Mouse (Mus musculus) MEL (cell line): ENCODE measurements around the gene Psma4. TPM values are rescaled to one million over a fixed set of nuclear protein-coding genes. Genes with fewer than 3 reads are reported as not detected.

Source experiments
- DNase-seq: peaks from one replicate; pipeline ENCODE4 v3.0.0; 2011; ENCODE audit warnings: low read depth, low spot score
- H3K27ac ChIP-seq: 2 replicates; pipeline ENCODE4 v1.5.1; 2012; ENCODE audit warnings: low read depth, mild to moderate bottlenecking, control low read depth, low read length, moderate library complexity; ENCODE audit not compliant: control insufficient read depth
- H3K27me3 ChIP-seq, 2 experiments: fragments of 150-350 bp in 1 of 2; sonication (generic) in 1 of 2; 2 replicates each; pipeline ENCODE4 v1.6.1; 2012; ENCODE audit warnings: low read length in 2 of 2, mild to moderate bottlenecking in 2 of 2, improper control_type of control experiment in 1 of 2, moderate library complexity in 1 of 2; ENCODE audit not compliant: insufficient read depth in 2 of 2, control insufficient read depth in 1 of 2
- H3K36me3 ChIP-seq, 2 experiments: 2 replicates each; pipeline ENCODE4 v1.6.1; 2012 to 2014; ENCODE audit warnings: low read length in 2 of 2, improper control_type of control experiment in 1 of 2, inconsistent platforms in 1 of 2, mild to moderate bottlenecking in 1 of 2; ENCODE audit not compliant: insufficient read depth in 2 of 2, control insufficient read depth in 1 of 2
- H3K4me1 ChIP-seq, 2 experiments: fragments of 150-350 bp in 1 of 2; sonication (generic) in 1 of 2; 2 replicates each; pipeline ENCODE4 v1.6.1; 2012; ENCODE audit warnings: low read length in 2 of 2, improper control_type of control experiment in 1 of 2, mild to moderate bottlenecking in 1 of 2; ENCODE audit not compliant: insufficient read depth in 2 of 2, control insufficient read depth in 1 of 2
- H3K4me3 ChIP-seq, 2 experiments: fragments of 150-350 bp in 1 of 2; sonication (generic) in 1 of 2; 2 replicates each; pipeline ENCODE4 v1.5.1; 2012; ENCODE audit warnings: low read depth in 2 of 2, low read length in 2 of 2, mild to moderate bottlenecking in 2 of 2, moderate library complexity in 2 of 2, control low read depth in 1 of 2, improper control_type of control experiment in 1 of 2; ENCODE audit not compliant: control insufficient read depth in 1 of 2, insufficient read depth in 1 of 2
- H3K79me2 ChIP-seq: 2 replicates; pipeline ENCODE4 v1.6.1; 2012; ENCODE audit warnings: mild to moderate bottlenecking, low read length, moderate library complexity; ENCODE audit not compliant: control insufficient read depth, poor library complexity, insufficient read depth
- H3K9ac ChIP-seq: 2 replicates; pipeline ENCODE4 v1.6.1; 2012; ENCODE audit warnings: low read depth, mild to moderate bottlenecking, control low read depth, low read length, moderate library complexity; ENCODE audit not compliant: control insufficient read depth, poor library complexity, severe bottlenecking
- H3K9me3 ChIP-seq: fragments of 150-350 bp; sonication (generic); replicated peaks from 2 replicates; pipeline ENCODE4 v1.6.1; 2012; ENCODE audit warnings: mild to moderate bottlenecking, low read length, improper control_type of control experiment, moderate library complexity; ENCODE audit not compliant: insufficient read depth
- CHD1 ChIP-seq: IDR thresholded peaks from 2 replicates; pipeline ENCODE4 v1.6.1; 2012; ENCODE audit warnings: low read depth, mild to moderate bottlenecking, inconsistent platforms, low read length, improper control_type of control experiment
- CHD2 ChIP-seq: IDR thresholded peaks from 2 replicates; pipeline ENCODE4 v1.6.1; 2011; ENCODE audit warnings: low read length, improper control_type of control experiment
- E2F4 ChIP-seq: IDR thresholded peaks from 2 replicates; pipeline ENCODE4 v1.6.1; 2011; ENCODE audit warnings: low read depth, low read length, improper control_type of control experiment, borderline replicate concordance
- ELF1 ChIP-seq: IDR thresholded peaks from 2 replicates; pipeline ENCODE4 v1.6.1; 2014; ENCODE audit warnings: low read depth, mild to moderate bottlenecking, inconsistent platforms, low read length, improper control_type of control experiment, moderate library complexity
- EP300 ChIP-seq, 2 experiments: IDR thresholded peaks; 2 replicates each; pipeline ENCODE4 v1.6.1; 2011; ENCODE audit warnings: improper control_type of control experiment in 2 of 2, low read length in 2 of 2, low read depth in 1 of 2, mild to moderate bottlenecking in 1 of 2
- ETS1 ChIP-seq: IDR thresholded peaks from 2 replicates; pipeline ENCODE4 v1.6.1; 2012; ENCODE audit warnings: low read depth, mild to moderate bottlenecking, inconsistent platforms, low read length, improper control_type of control experiment, moderate library complexity
- HCFC1 ChIP-seq: IDR thresholded peaks from 2 replicates; pipeline ENCODE4 v1.6.1; 2012; ENCODE audit warnings: low read depth, mild to moderate bottlenecking, inconsistent platforms, low read length, improper control_type of control experiment, moderate library complexity
- JUND ChIP-seq: IDR thresholded peaks from 2 replicates; pipeline ENCODE4 v1.6.1; 2011; ENCODE audit warnings: low read depth, mild to moderate bottlenecking, improper control_type of control experiment, low read length
- KAT2A ChIP-seq: conservative IDR thresholded peaks from 2 replicates; pipeline ENCODE4 v1.6.1; 2012; ENCODE audit warnings: low read depth, low read length, improper control_type of control experiment, inconsistent platforms
- MAX ChIP-seq: IDR thresholded peaks from 2 replicates; pipeline ENCODE4 v1.6.1; 2011; ENCODE audit warnings: low read length, improper control_type of control experiment
- MAZ ChIP-seq: IDR thresholded peaks from 2 replicates; pipeline ENCODE4 v1.6.1; 2012; ENCODE audit warnings: low read depth, mild to moderate bottlenecking, inconsistent platforms, low read length, improper control_type of control experiment
- MEF2A ChIP-seq: IDR thresholded peaks from 2 replicates; pipeline ENCODE4 v1.6.1; 2014; ENCODE audit warnings: low read depth, mild to moderate bottlenecking, inconsistent platforms, low read length, improper control_type of control experiment; ENCODE audit not compliant: poor library complexity, insufficient replicate concordance, severe bottlenecking; ENCODE audit errors: extremely low read depth
- MYC ChIP-seq: IDR thresholded peaks from 2 replicates; pipeline ENCODE4 v1.6.1; 2011; ENCODE audit warnings: low read depth, mild to moderate bottlenecking, low read length, improper control_type of control experiment, moderate library complexity
- NELFE ChIP-seq: IDR thresholded peaks from 2 replicates; pipeline ENCODE4 v1.6.1; 2011; ENCODE audit warnings: low read depth, low read length, improper control_type of control experiment
- NRF1 ChIP-seq: IDR thresholded peaks from 2 replicates; pipeline ENCODE4 v1.6.1; 2014; ENCODE audit warnings: low read depth, mild to moderate bottlenecking, inconsistent platforms, low read length, improper control_type of control experiment, moderate library complexity; ENCODE audit not compliant: poor library complexity, insufficient read depth, severe bottlenecking
- RAD21 ChIP-seq: IDR thresholded peaks from 2 replicates; pipeline ENCODE4 v1.6.1; 2011; ENCODE audit warnings: mild to moderate bottlenecking, low read depth, low read length, improper control_type of control experiment
- RCOR1 ChIP-seq: IDR thresholded peaks from 2 replicates; pipeline ENCODE4 v1.6.1; 2012; ENCODE audit warnings: low read depth, mild to moderate bottlenecking, inconsistent platforms, low read length, improper control_type of control experiment
- SIN3A ChIP-seq: IDR thresholded peaks from 2 replicates; pipeline ENCODE4 v1.6.1; 2012; ENCODE audit warnings: low read length, improper control_type of control experiment, inconsistent platforms
- UBTF ChIP-seq: IDR thresholded peaks from 2 replicates; pipeline ENCODE4 v1.6.1; 2012; ENCODE audit warnings: low read depth, mild to moderate bottlenecking, inconsistent platforms, low read length, improper control_type of control experiment, moderate library complexity, borderline replicate concordance; ENCODE audit not compliant: insufficient read depth
- USF2 ChIP-seq, 2 experiments: IDR thresholded peaks; 2 replicates each; pipeline ENCODE4 v1.6.1; 2011 to 2012; ENCODE audit warnings: improper control_type of control experiment in 2 of 2, low read length in 2 of 2, borderline replicate concordance in 1 of 2, inconsistent platforms in 1 of 2, low read depth in 1 of 2, mild to moderate bottlenecking in 1 of 2; ENCODE audit not compliant: insufficient read depth in 1 of 2
- ZNF384 ChIP-seq: IDR thresholded peaks from 2 replicates; pipeline ENCODE4 v1.6.1; 2012; ENCODE audit warnings: low read depth, mild to moderate bottlenecking, inconsistent platforms, low read length, improper control_type of control experiment
- polyA plus RNA-seq, 2 experiments: library from polyadenylated mRNA; stranded (reverse) in 1 of 2; unstranded in 1 of 2; fragments of >175 nt in 1 of 2; fragments of >200 nt in 1 of 2; gene quantifications; 2 replicates each; pipeline versions ENCODE4 v1.2.1 to v1.2.4; 2012; ENCODE audit warnings: low replicate concordance in 2 of 2, low read depth in 1 of 2; ENCODE audit not compliant: insufficient read length in 2 of 2, insufficient read depth in 1 of 2, missing spikeins in 1 of 2
- total RNA-seq: library from RNA; depleted of rRNA; stranded (reverse); fragments of 300-350 nt; gene quantifications from 2 replicates; pipeline ENCODE4 v1.2.3, GENCODE M21; 2012

Psma4 gene
- total and polyA plus RNA-seq, 3 experiments: 310 to 764 (median 319) TPM

GRCm38 (mm10) chr9:54909446-54909845, 41.1 kb upstream of the Psma4 start:
- Histone ChIP-seq H3K9ac (no peak overlapping the region), H3K27me3 (no peaks in the 10 kb centered on the region), H3K9me3 (no peaks in the 10 kb centered on the region), H3K27ac (no peak overlapping the region), H3K36me3 (peaks cover 7 to 23% of the 10 kb centered on the region in 2 experiments; a peak in 3 of 4 replicates), H3K4me1 (no peaks in the 10 kb centered on the region), H3K79me2 (no peaks in the 10 kb centered on the region), H3K4me3 (no peak overlapping the region)
- DNase-seq: no peak
- TF ChIP-seq USF2 (IDR thresholded peaks at IDR 0.05; ENCODE audit: borderline replicate concordance in 1 of 2, insufficient read depth in 1 of 2, low read depth in 1 of 2, low read length in 2 of 2): no peak
- no peak for TF ChIP-seq HCFC1
- no peak for TF ChIP-seq RCOR1
- no peak for TF ChIP-seq NELFE
- TF ChIP-seq CHD2: no peak
- no peak for TF ChIP-seq UBTF
- TF ChIP-seq NRF1: no peak

- Histone ChIP-seq H3K36me3 (peaks cover 6 to 7% of the 10 kb centered on the region in 2 experiments; a peak in 2 of 4 replicates), H3K27ac (no peak overlapping the region), H3K4me1 (no peaks in the 10 kb centered on the region), H3K79me2 (no peaks in the 10 kb centered on the region), H3K9me3 (no peaks in the 10 kb centered on the region), H3K9ac (no peak overlapping the region), H3K27me3 (peaks cover 6 to 8% of the 10 kb centered on the region in 2 experiments), H3K4me3 (no peak overlapping the region)
- no peak for DNase-seq
- TF ChIP-seq MYC (no peak), NRF1 (no peak)
Observed at GRCm38 (mm10) chr9:54915576-54915975, 35.0 kb upstream of the Psma4 start.

GRCm38 (mm10) chr9:54916401-54916800, 34.2 kb upstream of the Psma4 start:
- Histone ChIP-seq H3K79me2 (no peaks in the 10 kb centered on the region), H3K9me3 (no peaks in the 10 kb centered on the region), H3K9ac (no peak overlapping the region), H3K27me3 (peaks cover 6 to 8% of the 10 kb centered on the region in 2 experiments), H3K4me1 (no peaks in the 10 kb centered on the region), H3K27ac (no peak overlapping the region), H3K4me3 (no peak overlapping the region), H3K36me3 (peaks cover 2 to 4% of the 10 kb centered on the region in 2 experiments; a peak in 2 of 4 replicates)
- TF ChIP-seq NELFE (no peak), ETS1 (no peak), EP300 (IDR thresholded peaks at IDR 0.05; ENCODE audit: low read depth in 1 of 2, low read length in 2 of 2) (no peak), RAD21 (no peak), MAX (no peak), JUND (no peak), E2F4 (no peak), CHD1 (no peak), MEF2A (no peak), ZNF384 (no peak), NRF1 (no peak), KAT2A (no peak), SIN3A (no peak), MYC (no peak), MAZ (no peak), ELF1 (no peak), RCOR1 (no peak), UBTF (no peak)
- no peak for DNase-seq
